Mouse (Mus musculus): ENCODE measurements around the gene P3h2. TPM values are rescaled to one million over a fixed set of nuclear protein-coding genes. Genes with fewer than 3 reads are reported as not detected.

Gene P3h2
- total RNA-seq, 2 experiments from 2014 or later = 4.6 to 7.5 TPM

- Histone ChIP-seq H3K4me3 (no peak overlapping the region), H3K27ac (no peak overlapping the region)
- no peak for TF ChIP-seq CTCF (IDR thresholded peaks at IDR 0.05)
- intact Hi-C loops (cut with DNase I) = no loop called here
- no peak for DNase-seq
These were observed 193.4 kb downstream of the P3h2 start for GRCm38 (mm10) chr16:25912185-25912584.

Measured in gastrocnemius, adult 2 months (tissue).